Mouse (Mus musculus): ENCODE results near the gene Rtn1. TPM values are rescaled to one million over a fixed set of nuclear protein-coding genes. Genes with fewer than 3 reads are reported as not detected.

The Rtn1 gene
- polyA plus RNA-seq, 1 experiment from 2014 or later, result 1.5 TPM

DNA sequence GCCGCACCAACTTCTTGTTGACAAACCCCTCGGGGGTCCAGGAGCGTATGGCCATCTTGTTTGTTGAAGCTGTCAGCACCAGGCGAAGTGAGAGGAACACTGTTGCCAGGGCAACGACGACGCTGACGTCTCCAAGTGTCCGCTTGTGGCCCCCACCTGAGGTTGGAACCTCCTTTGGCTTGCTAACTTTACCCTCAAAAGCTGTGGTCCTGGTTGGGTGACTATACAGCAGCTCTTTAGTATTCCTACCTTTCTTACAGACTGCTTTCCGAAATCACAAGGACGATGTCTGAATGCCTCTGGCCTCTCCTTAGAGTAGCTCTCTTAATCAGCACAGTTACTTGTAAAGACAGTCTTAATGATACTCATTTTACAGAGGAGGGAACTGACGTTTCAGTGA, 223.9 kb downstream of the Rtn1 start, which contains the start of gene Ccdc175:
Gene Ccdc175, minus strand, starts transcription at position 101 of the 400 bp plus-strand sequence.
- H3K27me3 ChIP-seq (ENCODE audit: insufficient read depth, low read length), result no peaks in the 10 kb centered on the region
- ATAC-seq (no peak), DNase-seq (no peak)
- H3K9me3 ChIP-seq (ENCODE audit: low read length), result no peaks in the 10 kb centered on the region
- TF ChIP-seq EP300 (IDR thresholded peaks at IDR 0.05; ENCODE audit: low read depth), result no peak
- TF ChIP-seq CTCF (IDR thresholded peaks at IDR 0.05; ENCODE audit: low read depth), result no peak
- no peak within 1 kb of the TSS for H3K9ac ChIP-seq (replicated peaks)
- no peaks in the 10 kb centered on the region for H3K4me1 ChIP-seq (ENCODE audit: insufficient read depth)
- no peaks in the 10 kb centered on the region for H3K36me3 ChIP-seq (replicated peaks; ENCODE audit: insufficient read depth, low read length)
- 58% methylated on average over 12 of the region's 12 CpGs for WGBS (ENCODE audit: insufficient replicate concordance)
- no peak within 1 kb of the TSS for H3K4me2 ChIP-seq (ENCODE audit: low read depth, low read length)
- H3K4me3 ChIP-seq (ENCODE audit: low read depth, low read length), result no peak within 1 kb of the TSS
- H3K27ac ChIP-seq (ENCODE audit: low read depth), result no peak within 1 kb of the TSS

DNA sequence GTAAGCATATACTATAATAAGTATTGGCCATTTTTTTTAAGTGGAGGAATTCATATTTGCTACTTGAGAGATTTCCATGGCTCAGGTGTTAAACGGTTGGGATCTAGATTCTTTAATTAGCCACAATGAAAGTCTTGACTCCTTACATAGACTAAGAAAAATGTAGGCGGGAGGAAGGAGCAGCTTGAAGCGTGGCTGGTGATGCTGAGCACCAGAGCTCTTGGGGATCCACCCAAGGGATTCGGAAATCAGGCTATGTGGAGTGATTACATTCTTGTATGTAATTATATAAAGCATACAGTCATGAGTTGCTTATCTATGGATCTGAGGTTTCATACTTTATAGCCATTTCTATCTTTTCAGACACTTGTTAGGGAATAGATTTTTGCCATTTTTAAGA, 229.3 kb downstream of the Rtn1 start:
- H3K4me3 ChIP-seq (ENCODE audit: low read depth, low read length), result no peak overlapping the region
- H3K36me3 ChIP-seq (replicated peaks; ENCODE audit: insufficient read depth, low read length), result no peaks in the 10 kb centered on the region
- no peak for DNase-seq
- WGBS (ENCODE audit: insufficient replicate concordance), result 78% methylated on average over 4 of the region's 4 CpGs
- no peak overlapping the region for H3K4me2 ChIP-seq (ENCODE audit: low read depth, low read length)
- no peak for ATAC-seq
- TF ChIP-seq EP300 (IDR thresholded peaks at IDR 0.05; ENCODE audit: low read depth) (no peak), CTCF (IDR thresholded peaks at IDR 0.05; ENCODE audit: low read depth) (no peak)
- H3K9ac ChIP-seq (replicated peaks), result no peak overlapping the region
- no peaks in the 10 kb centered on the region for H3K9me3 ChIP-seq (ENCODE audit: low read length)
- no peaks in the 10 kb centered on the region for H3K27me3 ChIP-seq (ENCODE audit: insufficient read depth, low read length)
- no peaks in the 10 kb centered on the region for H3K4me1 ChIP-seq (ENCODE audit: insufficient read depth)
- H3K27ac ChIP-seq (ENCODE audit: low read depth), result no peak overlapping the region

DNA sequence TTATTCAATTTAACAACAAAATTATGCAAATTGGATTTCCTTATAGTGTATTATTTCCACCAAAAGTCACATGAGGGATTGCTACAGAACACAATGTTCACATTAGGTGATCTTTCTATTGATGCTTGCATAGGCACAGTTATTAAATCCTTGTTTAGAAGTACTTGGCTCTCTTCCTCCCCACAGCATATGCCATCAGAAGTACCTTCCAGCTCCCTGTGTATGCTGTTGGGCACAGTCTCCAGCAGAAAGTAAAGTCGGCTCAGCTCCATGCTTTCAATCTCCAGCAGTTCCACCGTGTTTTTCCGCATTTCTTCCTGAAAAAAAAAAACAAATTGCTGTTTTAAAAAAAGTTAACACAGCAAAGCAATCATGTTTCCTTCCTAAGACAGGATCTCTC, 230.5 kb downstream of the Rtn1 start:
- ATAC-seq (no peak), DNase-seq (no peak)
- 77% methylated on average over 3 of the region's 3 CpGs for WGBS (ENCODE audit: insufficient replicate concordance)
- Histone ChIP-seq H3K9ac (replicated peaks) (no peak overlapping the region), H3K27ac (ENCODE audit: low read depth) (no peak overlapping the region), H3K36me3 (replicated peaks; ENCODE audit: insufficient read depth, low read length) (no peaks in the 10 kb centered on the region), H3K4me2 (ENCODE audit: low read depth, low read length) (no peak overlapping the region), H3K4me1 (ENCODE audit: insufficient read depth) (no peaks in the 10 kb centered on the region), H3K9me3 (ENCODE audit: low read length) (no peaks in the 10 kb centered on the region), H3K4me3 (ENCODE audit: low read depth, low read length) (no peak overlapping the region), H3K27me3 (ENCODE audit: insufficient read depth, low read length) (no peaks in the 10 kb centered on the region)
- TF ChIP-seq CTCF (IDR thresholded peaks at IDR 0.05; ENCODE audit: low read depth), result no peak
- no peak for TF ChIP-seq EP300 (IDR thresholded peaks at IDR 0.05; ENCODE audit: low read depth)

Other genes starting within 250 kb of the Rtn1 start
- gene Ccdc175, start 224.0 kb downstream of the Rtn1 start, polyA plus RNA-seq (2015; fragmentation: Nextera tagmentation; extraction: Ambion mirVana), result not detected in 2 replicates
- 0.11 and 0.12 TPM in 2 replicates for gene Lrrc9, start 32.8 kb upstream of the Rtn1 start, polyA plus RNA-seq (2015; fragmentation: Nextera tagmentation; extraction: Ambion mirVana)
- 1.9 TPM in 2 replicates for gene Pcnx4, start 127.3 kb upstream of the Rtn1 start, polyA plus RNA-seq (2015; fragmentation: Nextera tagmentation; extraction: Ambion mirVana)
- gene Gm4756, start 240.6 kb upstream of the Rtn1 start, polyA plus RNA-seq (2015; fragmentation: Nextera tagmentation; extraction: Ambion mirVana), result 0.17 and 0.25 TPM in 2 replicates